Mouse (Mus musculus): Measurements from ENCODE around the gene Cnr2.

DNA sequence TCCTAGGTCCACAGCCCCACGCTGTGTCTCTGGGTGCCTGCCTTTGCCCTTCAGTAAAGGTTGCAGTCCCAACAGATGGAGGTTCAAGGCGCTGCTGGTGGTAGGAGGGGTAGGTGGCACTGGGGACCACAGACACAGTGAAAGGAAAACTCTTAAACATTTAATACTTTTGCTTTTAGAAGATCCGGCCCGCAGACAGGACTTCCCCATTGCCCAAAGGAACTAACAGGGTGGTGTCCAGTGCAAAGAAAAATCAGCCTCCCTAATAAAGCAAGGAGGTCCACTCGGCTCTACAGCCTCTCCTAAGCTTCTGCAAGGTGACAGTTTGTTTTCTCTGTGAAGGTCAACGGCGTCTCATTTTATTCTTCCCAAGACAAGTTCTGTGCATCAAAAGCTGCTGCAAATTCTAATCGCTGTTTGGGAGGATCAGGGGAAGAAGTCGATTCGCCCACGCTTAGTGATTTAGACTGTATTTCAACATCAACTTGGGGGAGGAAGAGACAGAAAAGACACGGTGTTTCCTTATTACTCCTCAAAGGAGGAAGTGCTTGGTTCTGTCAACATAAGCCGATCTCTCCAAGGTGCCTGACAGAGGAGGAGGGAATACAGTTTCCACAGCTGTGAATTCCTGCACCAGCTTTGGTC lies 23.6 kb downstream of the Cnr2 start:
- TF ChIP-seq CTCF (IDR thresholded peaks at IDR 0.05; ENCODE audit: low read depth) = no peak
- TF ChIP-seq EP300 (IDR thresholded peaks at IDR 0.05; ENCODE audit: low read depth) = no peak

Measured in liver, postnatal 0 days (tissue).